Mouse (Mus musculus) hindbrain, embryonic 14.5 days (tissue): ENCODE results near the gene Foxp1. TPM values are rescaled to one million over a fixed set of nuclear protein-coding genes. Genes with fewer than 3 reads are reported as not detected.

Experiments
- ATAC-seq: fragments of 200-750 bp; cut with Nextera tagmentation; 2 replicates; pipeline ENCODE4 v1.8.0; 2017; ENCODE audit warnings: moderate number of reproducible peaks, mild to moderate bottlenecking, moderate TSS enrichment, moderate library complexity; ENCODE audit not compliant: low FRiP score
- DNase-seq: peaks from one replicate; pipeline ENCODE4 v3.0.0-alpha.2; 2015; ENCODE audit warnings: low spot score
- H3K27ac ChIP-seq: fragments of 300-500 bp; sonication (generic); 2 replicates; pipeline ENCODE4 v1.5.1; 2014; ENCODE audit warnings: mild to moderate bottlenecking, moderate library complexity
- H3K27me3 ChIP-seq: fragments of 300-500 bp; sonication (generic); 2 replicates; pipeline ENCODE4 v1.6.1; 2014; ENCODE audit warnings: mild to moderate bottlenecking, low read length, mixed read lengths; ENCODE audit not compliant: control insufficient read depth, insufficient read depth
- H3K36me3 ChIP-seq: fragments of 300-500 bp; sonication (generic); replicated peaks from 2 replicates; pipeline ENCODE4 v1.6.1; 2014; ENCODE audit not compliant: control insufficient read depth, insufficient read depth
- H3K4me1 ChIP-seq: fragments of 300-500 bp; sonication (generic); replicated peaks from 2 replicates; pipeline ENCODE4 v1.6.1; 2014; ENCODE audit warnings: antibody characterized with exemption, low read length, mixed read lengths; ENCODE audit not compliant: control insufficient read depth, insufficient read depth
- H3K4me2 ChIP-seq: fragments of 300-500 bp; sonication (generic); replicated peaks from 2 replicates; pipeline ENCODE4 v1.6.1; 2014; ENCODE audit warnings: mild to moderate bottlenecking, moderate library complexity
- H3K4me3 ChIP-seq: fragments of 300-500 bp; sonication (generic); replicated peaks from 2 replicates; pipeline ENCODE4 v1.5.1; 2014; ENCODE audit warnings: mild to moderate bottlenecking, low read length
- H3K9ac ChIP-seq: fragments of 300-500 bp; sonication (generic); 2 replicates; pipeline ENCODE4 v1.6.1; 2014
- H3K9me3 ChIP-seq: fragments of 300-500 bp; sonication (generic); 2 replicates; pipeline ENCODE4 v1.6.1; 2016; ENCODE audit warnings: low read length; ENCODE audit not compliant: control insufficient read depth
- WGBS: fragments of 180-500 bp; shearing (Covaris S2); extraction: QIAGEN DNeasy Blood & Tissue Kit; methylation state at CpG from one replicate; pipeline ENCODE4 v1.1.7; 2014; 5-methylcytosine and 5-hydroxymethylcytosine counted together
- polyA plus RNA-seq: library from polyadenylated mRNA; unstranded; fragments of >200 nt; fragmentation: Nextera tagmentation; extraction: Ambion mirVana; gene quantifications from 2 replicates; pipeline ENCODE4 v1.2.1, GENCODE M21; 2014

Foxp1 gene
- polyA plus RNA-seq, 1 experiment from 2014 or later = 68.3 TPM

DNA sequence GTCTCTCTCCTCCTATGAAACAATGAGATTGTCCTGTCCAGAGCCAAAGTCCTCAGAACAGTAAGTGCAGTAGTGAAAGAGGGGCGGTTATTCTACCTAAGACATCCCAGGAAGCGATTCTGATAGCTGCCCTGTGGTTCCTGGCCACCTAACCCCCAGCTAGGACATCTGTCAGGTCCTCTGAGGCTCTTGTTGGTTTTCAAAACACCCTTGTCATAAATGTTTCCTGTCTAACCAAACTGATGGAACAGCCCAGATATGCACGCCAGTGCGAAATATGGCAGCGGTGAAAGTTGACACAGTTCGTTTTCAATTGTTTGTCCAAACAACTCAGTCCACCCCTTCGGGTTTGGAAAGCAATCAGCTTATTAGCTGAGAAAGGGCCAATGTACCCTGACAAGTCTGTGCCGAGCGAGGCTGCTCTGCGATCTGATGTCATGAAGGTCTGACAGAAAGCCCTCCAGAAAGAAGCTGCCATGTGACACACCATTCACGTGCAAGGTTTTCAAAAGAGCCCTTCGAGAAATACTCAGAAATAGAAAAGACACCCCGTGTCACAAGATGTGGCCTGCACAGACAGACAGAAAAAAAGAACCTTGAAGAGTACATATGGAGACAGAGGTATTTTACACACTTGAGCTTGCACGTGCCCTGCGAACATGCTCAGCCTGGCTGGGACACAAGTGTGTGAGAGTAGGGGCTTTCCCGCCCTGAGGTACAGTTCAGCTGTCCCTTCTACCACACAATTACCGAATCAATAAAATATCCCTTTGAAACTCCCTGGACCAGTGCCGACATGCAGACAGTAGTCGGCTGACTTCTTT, 147.9 kb downstream of the Foxp1 start:
- ATAC-seq (no peak), DNase-seq (no peak)
- 73% methylated on average over 19 of the region's 19 CpGs for WGBS
- H3K36me3 ChIP-seq = no peaks in the 10 kb centered on the region
- no peaks in the 10 kb centered on the region for H3K9me3 ChIP-seq
- H3K4me3 ChIP-seq = no peak overlapping the region
- peaks cover 18% of the 10 kb centered on the region; the same call in 1 of the 2 replicates for H3K4me1 ChIP-seq
- H3K4me2 ChIP-seq = no peak overlapping the region
- H3K27ac ChIP-seq = no peak overlapping the region
- H3K9ac ChIP-seq = no peak overlapping the region
- H3K27me3 ChIP-seq = no peaks in the 10 kb centered on the region

DNA sequence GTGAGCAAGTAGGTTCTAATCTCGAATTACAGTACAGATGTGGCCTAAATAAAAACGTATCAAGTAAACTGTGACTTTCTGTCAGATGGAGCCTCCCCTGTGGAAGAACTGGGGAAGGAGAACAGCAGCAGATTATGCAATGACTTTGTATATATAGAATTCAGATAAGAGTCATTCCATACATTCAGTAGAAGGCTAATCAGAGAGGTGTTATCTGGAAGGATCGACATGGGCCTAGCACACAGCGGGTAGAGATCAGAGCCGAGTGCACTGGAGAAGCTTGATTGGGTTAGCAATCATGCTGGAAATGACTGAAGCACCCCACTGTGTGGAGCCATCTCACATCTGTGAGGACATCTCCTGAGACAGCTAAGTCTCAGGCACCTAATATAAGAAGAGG, 150.1 kb downstream of the Foxp1 start:
- H3K27me3 ChIP-seq = no peaks in the 10 kb centered on the region
- H3K9ac ChIP-seq = no peak overlapping the region
- H3K4me3 ChIP-seq = no peak overlapping the region
- H3K4me2 ChIP-seq = no peak overlapping the region
- H3K27ac ChIP-seq = no peak overlapping the region
- WGBS = 91% methylated on average over 5 of the region's 5 CpGs
- no peaks in the 10 kb centered on the region for H3K36me3 ChIP-seq
- no peak for ATAC-seq
- H3K4me1 ChIP-seq = peaks cover 18% of the 10 kb centered on the region; the same call in 1 of the 2 replicates
- H3K9me3 ChIP-seq = no peaks in the 10 kb centered on the region
- DNase-seq = no peak

DNA sequence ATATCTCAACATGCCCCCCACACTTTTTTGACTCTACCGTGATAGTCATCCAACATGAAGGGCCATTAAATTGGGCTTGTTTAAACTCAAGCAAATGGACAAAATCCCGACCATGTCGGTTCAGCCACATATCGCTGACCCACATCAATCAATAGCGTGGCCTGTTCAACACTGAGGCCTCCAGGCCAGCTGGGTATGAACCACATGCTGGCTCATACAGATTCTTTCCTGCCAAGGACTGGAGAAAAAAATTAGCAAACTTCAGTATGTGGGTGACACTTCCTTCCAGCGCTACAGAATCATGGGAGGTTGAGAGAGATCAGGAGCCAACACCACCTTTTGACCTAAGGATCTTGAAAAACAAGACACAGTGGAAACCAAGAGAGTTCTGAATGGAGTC, 150.5 kb downstream of the Foxp1 start:
- WGBS = 85% methylated on average over 6 of the region's 6 CpGs
- no peak overlapping the region for H3K9ac ChIP-seq
- ATAC-seq = no peak

DNA sequence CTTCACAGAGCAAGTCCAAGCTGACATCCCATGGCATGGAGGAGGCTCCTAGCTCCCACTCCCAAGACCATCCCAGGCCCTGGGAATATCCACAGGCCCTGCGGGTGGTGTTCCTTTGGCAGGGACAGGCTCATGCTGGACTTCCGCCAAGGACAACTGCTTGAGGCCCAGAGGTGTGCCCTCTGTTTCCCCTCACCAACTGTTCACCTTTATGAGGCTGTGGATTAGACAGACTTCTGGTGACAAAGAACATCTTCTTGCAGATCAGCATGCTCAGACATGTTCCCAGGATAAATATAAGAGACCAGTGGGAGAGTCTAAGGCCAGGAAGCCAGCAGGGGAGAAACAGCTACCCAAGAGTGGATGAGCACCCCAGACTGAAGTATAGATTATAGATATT, 152.6 kb downstream of the Foxp1 start:
- WGBS = 90% methylated on average over 2 of the region's 2 CpGs
- Histone ChIP-seq H3K4me1 (0 out of 2 replicates have a peak, but pooled peaks cover 2% of the 10 kb centered on the region), H3K9ac (no peak overlapping the region), H3K4me3 (no peak overlapping the region), H3K9me3 (no peaks in the 10 kb centered on the region), H3K27ac (no peak overlapping the region), H3K27me3 (no peaks in the 10 kb centered on the region), H3K4me2 (no peak overlapping the region), H3K36me3 (no peaks in the 10 kb centered on the region)
- no peak for DNase-seq
- ATAC-seq = no peak

More for the DNA sequence above, 150.5 kb downstream of the Foxp1 start:
- H3K4me3 ChIP-seq = no peak overlapping the region
- 0 out of 2 replicates have a peak, but pooled peaks cover 15% of the 10 kb centered on the region for H3K4me1 ChIP-seq
- H3K4me2 ChIP-seq = no peak overlapping the region
- no peaks in the 10 kb centered on the region for H3K36me3 ChIP-seq
- no peaks in the 10 kb centered on the region for H3K9me3 ChIP-seq
- DNase-seq = no peak
- H3K27ac ChIP-seq = no peak overlapping the region
- no peaks in the 10 kb centered on the region for H3K27me3 ChIP-seq

DNA sequence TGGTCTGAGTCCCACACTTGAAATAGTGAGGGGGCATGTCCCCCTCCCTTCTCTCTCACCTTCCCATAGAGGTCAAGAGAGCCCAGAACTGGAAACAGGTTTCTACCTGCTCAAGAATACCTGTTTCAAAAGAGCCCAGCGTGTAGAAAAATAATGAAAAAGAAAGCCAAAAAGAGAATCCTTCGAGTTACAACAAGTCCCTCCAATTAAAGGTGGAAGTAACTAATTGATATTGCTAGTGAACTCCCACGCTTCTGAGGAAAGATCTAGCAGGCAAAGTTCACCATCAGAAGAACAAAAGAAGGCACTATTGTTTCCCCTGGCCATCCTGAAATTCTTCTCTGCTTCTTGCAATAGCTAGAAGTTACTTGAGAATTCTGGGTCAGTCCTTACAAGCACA, 153.4 kb downstream of the Foxp1 start:
- H3K9me3 ChIP-seq = no peaks in the 10 kb centered on the region
- H3K27me3 ChIP-seq = no peaks in the 10 kb centered on the region
- no peaks in the 10 kb centered on the region for H3K4me1 ChIP-seq
- H3K4me2 ChIP-seq = no peak overlapping the region
- DNase-seq (no peak), ATAC-seq (no peak)
- H3K9ac ChIP-seq = no peak overlapping the region
- no peak overlapping the region for H3K4me3 ChIP-seq
- H3K36me3 ChIP-seq = no peaks in the 10 kb centered on the region
- H3K27ac ChIP-seq = no peak overlapping the region
- 90% methylated on average over 3 of the region's 3 CpGs for WGBS

DNA sequence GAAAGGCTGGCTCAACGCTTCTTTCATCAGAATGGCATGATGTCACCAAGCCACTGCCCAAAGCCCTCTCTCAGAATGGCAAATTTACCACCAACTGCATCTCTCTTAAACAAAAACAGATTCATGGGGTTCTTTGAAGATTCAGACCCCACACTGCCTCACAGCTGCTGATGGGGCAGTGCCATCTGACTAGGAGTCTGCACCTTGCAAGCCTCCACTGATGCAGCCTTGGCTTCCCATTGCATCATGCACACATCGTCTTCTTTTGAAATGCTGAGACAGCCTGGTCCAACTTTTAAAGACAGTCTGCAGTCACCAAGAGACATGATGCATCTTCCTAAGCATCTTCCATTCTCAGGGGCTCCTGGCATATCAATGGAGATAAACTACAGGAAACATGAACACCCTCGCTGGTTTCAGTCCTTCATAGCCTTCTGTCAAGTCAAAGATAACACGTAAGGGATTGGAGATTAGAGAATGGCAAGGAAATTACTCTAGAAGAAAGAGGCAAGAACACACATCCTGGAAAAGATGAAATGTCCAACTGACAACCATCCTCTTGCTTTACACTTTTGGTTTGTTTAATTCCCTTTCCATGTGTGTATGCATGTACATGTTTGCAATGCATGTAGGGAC, 154.3 kb downstream of the Foxp1 start:
- DNase-seq = no peak
- no peak overlapping the region for H3K4me2 ChIP-seq
- H3K9ac ChIP-seq = no peak overlapping the region
- no peaks in the 10 kb centered on the region for H3K36me3 ChIP-seq
- no peak overlapping the region for H3K4me3 ChIP-seq
- H3K9me3 ChIP-seq = no peaks in the 10 kb centered on the region
- 84% methylated on average over 4 of the region's 4 CpGs for WGBS
- no peaks in the 10 kb centered on the region for H3K4me1 ChIP-seq
- no peak for ATAC-seq
- H3K27ac ChIP-seq = no peak overlapping the region
- no peaks in the 10 kb centered on the region for H3K27me3 ChIP-seq

DNA sequence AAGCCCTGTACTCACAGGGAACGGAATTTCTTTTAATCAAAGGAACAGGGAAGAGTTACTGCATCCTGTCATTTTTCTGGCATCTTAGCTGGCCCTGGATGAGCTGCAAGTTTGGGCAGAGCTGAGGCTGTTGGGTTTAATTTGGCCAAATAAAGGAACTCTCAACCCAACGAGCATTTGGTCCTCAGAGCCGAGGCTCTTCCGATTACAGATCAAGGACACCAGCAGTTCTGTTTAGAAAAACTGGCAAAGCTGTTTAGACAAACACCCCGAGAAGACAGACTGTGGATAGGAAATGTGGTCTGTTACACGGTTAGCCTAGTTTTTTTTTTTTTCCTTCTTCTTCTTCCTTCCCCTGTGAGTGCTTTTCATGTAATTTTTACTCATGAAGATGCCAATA, 158.0 kb downstream of the Foxp1 start:
- ATAC-seq = no peak
- Histone ChIP-seq H3K4me3 (no peak overlapping the region), H3K4me2 (no peak overlapping the region), H3K9ac (no peak overlapping the region), H3K36me3 (no peaks in the 10 kb centered on the region), H3K4me1 (no peaks in the 10 kb centered on the region), H3K27ac (no peak overlapping the region), H3K27me3 (no peaks in the 10 kb centered on the region), H3K9me3 (no peaks in the 10 kb centered on the region)
- WGBS = 72% methylated on average over 6 of the region's 6 CpGs
- DNase-seq = no peak

DNA sequence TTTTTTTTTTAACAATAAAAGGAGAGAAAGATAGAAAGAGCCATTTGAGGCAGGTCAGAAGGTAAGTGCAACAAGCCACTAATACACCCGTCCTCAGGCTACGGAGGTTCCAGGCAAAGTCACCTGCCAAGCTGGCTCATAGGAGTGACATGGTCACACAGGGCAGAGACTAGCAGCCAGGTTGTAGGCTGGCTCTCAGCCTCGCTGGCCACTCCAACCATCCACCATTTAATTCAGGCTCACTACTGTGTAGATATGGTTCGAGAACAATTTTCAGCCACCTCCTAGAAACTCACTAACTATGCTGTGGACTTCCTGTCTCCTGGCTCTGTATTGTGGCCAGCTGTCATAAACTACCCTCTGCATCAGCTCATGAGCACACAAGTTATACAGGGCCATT, 161.9 kb downstream of the Foxp1 start:
- Histone ChIP-seq H3K27ac (no peak overlapping the region), H3K4me2 (no peak overlapping the region), H3K4me1 (no peaks in the 10 kb centered on the region), H3K9ac (no peak overlapping the region), H3K27me3 (no peaks in the 10 kb centered on the region), H3K36me3 (no peaks in the 10 kb centered on the region), H3K9me3 (no peaks in the 10 kb centered on the region), H3K4me3 (no peak overlapping the region)
- 96% methylated on average over 4 of the region's 4 CpGs for WGBS
- DNase-seq (no peak), ATAC-seq (no peak)

DNA sequence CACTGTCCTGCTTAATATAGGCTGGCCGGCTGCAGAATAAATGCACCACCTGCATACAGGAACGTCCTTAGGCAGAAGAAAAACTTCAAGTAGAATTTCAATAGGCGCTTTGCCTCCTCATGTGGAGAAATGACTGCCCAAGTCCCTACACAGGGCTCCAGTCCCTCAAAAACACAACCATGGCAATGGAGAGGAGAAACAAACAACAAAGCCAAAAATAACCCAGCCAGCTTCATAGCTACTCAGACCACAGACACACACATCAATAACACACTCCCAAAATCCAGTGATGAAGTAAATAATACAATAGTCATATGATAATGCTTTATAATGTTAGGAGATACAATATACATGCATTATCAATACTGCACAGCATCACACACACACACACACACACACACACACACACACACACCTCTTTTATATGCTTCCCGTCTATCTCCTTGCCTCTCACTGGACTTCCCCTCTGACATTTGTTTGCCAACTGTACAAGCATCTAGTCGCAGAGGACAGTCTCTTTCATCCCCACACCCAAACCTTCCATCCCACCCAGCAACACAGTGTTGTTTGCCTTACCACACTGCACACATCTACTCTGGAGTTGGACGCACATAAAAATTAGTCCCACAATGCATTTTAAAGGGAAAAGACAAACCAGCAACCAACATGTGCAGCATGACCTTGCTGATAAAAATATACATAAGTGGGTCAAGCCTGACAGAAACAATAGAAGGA, 162.6 kb downstream of the Foxp1 start:
- Histone ChIP-seq H3K27ac (no peak overlapping the region), H3K4me1 (no peaks in the 10 kb centered on the region), H3K27me3 (no peaks in the 10 kb centered on the region), H3K36me3 (no peaks in the 10 kb centered on the region), H3K9ac (no peak overlapping the region), H3K9me3 (no peaks in the 10 kb centered on the region), H3K4me2 (no peak overlapping the region), H3K4me3 (no peak overlapping the region)
- 78% methylated on average over 6 of the region's 6 CpGs for WGBS
- no peak for DNase-seq
- ATAC-seq = no peak
